Mouse (Mus musculus) thymus, adult 2 months (tissue): ENCODE results near the gene Card14.

Experiments used
- CTCF ChIP-seq: fragments of 200-500 bp; IDR thresholded peaks from 2 replicates; pipeline ENCODE4 v1.5.1; 2012; ENCODE audit warnings: mild to moderate bottlenecking, control low read depth, low read length, moderate library complexity, borderline replicate concordance; ENCODE audit not compliant: control insufficient read depth, poor library complexity, insufficient read depth; ENCODE audit errors: extremely low read depth
- POLR2A ChIP-seq: fragments of 200-500 bp; IDR thresholded peaks from 2 replicates; pipeline ENCODE4 v1.6.1; 2012; ENCODE audit warnings: mild to moderate bottlenecking, low read length, control low read depth, moderate library complexity; ENCODE audit not compliant: control insufficient read depth, poor library complexity, insufficient read depth; ENCODE audit errors: extremely low read depth

DNA sequence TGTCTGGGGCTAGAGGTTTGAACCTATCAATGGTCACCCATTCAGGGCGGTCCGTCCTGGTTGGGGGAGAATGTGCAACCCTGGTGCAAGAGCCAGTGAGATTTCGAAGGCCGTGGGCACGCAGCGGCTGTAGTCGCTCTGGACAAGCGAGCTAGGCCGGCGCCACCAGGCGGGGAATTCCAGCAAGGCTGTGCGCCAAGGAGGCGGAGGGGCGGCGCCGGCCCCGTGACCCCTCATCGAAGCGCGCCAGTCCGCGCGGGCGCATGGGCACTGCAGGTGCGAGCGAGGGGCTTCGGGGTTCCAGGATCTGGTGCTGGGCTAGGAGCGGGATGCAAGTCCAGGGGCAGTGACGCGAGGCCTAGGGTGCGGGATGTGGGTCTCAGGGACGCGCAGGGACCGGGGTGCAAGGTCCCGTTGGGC lies 82.3 kb downstream of the Card14 start:
- TF ChIP-seq POLR2A, result no peak
- TF ChIP-seq CTCF, result no peak; the same call in 1 of the 2 replicates
